Mouse (Mus musculus): ENCODE measurements around the gene Nup98. TPM values are rescaled to one million over a fixed set of nuclear protein-coding genes. Genes with fewer than 3 reads are reported as not detected.

The Nup98 gene
- total RNA-seq, 2 experiments from 2014 or later, result 41.6 to 45.3 TPM

DNA sequence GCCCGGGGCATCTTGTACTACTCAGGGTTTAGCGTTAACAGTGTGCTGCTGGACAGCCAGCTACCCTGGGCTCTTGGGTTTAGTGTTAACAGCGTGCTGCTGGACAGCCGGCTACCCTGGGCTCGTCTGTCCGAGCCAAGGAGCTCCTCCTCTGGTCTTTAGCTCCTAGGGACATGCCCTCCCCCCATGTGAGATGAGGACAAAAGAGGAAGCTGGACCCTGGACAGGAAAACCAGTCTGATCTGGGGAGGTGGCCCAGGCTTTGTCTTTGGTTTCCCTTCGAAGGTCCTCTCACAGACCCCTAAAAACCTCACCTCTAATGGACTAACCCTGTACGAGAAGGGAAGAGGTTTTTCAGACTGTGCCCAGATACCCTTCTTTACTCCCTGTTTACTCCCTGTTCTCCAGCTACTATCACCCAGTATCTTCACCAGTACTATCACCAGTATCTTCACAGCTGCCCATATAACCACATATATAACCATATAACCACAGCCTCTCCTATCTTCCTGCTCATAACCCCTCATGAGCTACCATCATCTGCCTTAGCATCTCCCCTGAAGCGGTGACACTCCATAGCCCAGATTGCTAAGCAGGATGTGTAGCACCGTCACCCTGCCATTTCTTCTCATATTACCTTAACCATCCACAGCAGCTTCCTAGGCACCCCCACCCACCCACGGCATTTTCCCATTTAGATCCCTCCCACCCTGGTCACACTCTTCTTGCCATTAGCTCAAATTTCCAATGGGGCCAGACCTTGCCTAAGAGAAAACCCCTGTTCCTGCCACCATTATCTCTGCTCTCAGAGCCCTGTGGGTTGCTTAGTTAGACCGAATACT lies 37.2 kb upstream of the Nup98 start:
- DNase-seq (ENCODE audit: extremely low spot score in 1 of 2, low spot score in 2 of 2), result no peak
- no peak overlapping the region for H3K4me3 ChIP-seq
- intact Hi-C loops (cut with DNase I), result no loop called here
- TF ChIP-seq CTCF (IDR thresholded peaks at IDR 0.05), result no peak
- peak overlapping the region; percentile 72 for H3K27ac ChIP-seq

GRCm38 (mm10) chr7:102246265-102246664 lies 36.3 kb upstream of the Nup98 start:
- no peak for DNase-seq (ENCODE audit: extremely low spot score in 1 of 2, low spot score in 2 of 2)
- intact Hi-C loops (cut with DNase I), result no loop called here
- Histone ChIP-seq H3K4me3 (no peak overlapping the region), H3K27ac (peak overlapping the region; percentile 72)
- no peak for TF ChIP-seq CTCF (IDR thresholded peaks at IDR 0.05)

DNA sequence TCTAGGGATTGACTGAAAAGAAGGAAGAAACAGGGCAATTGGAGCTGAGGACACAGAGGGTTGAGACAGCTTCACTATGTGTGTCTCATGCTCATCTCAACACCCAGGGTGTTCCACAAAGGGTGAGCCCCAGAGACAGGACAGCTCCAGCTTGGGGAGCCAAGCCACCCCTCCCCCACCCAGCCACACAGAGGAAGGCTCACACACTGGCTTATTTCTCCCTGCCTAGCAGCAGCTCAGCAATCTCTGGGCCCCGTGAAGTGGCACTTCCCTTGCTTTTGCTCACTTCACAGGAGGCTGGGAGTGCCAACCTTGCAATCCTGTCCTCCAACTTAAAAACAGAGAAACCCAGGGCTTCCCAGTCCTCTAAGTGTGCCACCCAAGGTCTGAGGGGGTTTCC lies 35.8 kb upstream of the Nup98 start:
- intact Hi-C loops (cut with DNase I), result no loop called here
- Histone ChIP-seq H3K27ac (peak overlapping the region; percentile 72), H3K4me3 (no peak overlapping the region)
- no peak for TF ChIP-seq CTCF (IDR thresholded peaks at IDR 0.05)
- DNase-seq (ENCODE audit: extremely low spot score in 1 of 2, low spot score in 2 of 2), result peak in 1 of 2 experiments; percentile 46

- DNase-seq (ENCODE audit: extremely low spot score in 1 of 2, low spot score in 2 of 2), result no peak
- Histone ChIP-seq H3K4me3 (no peak overlapping the region), H3K27ac (peak overlapping the region; percentile 72; the same call in 1 of the 2 replicates)
- no peak for TF ChIP-seq CTCF (IDR thresholded peaks at IDR 0.05)
- intact Hi-C loops (cut with DNase I), result no loop called here
Observed at GRCm38 (mm10) chr7:102244782-102245535, 35.0 kb upstream of the Nup98 start.

GRCm38 (mm10) chr7:102243870-102244269 lies 33.9 kb upstream of the Nup98 start:
- no peak for DNase-seq (ENCODE audit: extremely low spot score in 1 of 2, low spot score in 2 of 2)
- intact Hi-C loops (cut with DNase I), result no loop called here
- H3K27ac ChIP-seq, result peak overlapping the region; percentile 13; the same call in 1 of the 2 replicates
- H3K4me3 ChIP-seq, result no peak overlapping the region
- no peak for TF ChIP-seq CTCF (IDR thresholded peaks at IDR 0.05)

DNA sequence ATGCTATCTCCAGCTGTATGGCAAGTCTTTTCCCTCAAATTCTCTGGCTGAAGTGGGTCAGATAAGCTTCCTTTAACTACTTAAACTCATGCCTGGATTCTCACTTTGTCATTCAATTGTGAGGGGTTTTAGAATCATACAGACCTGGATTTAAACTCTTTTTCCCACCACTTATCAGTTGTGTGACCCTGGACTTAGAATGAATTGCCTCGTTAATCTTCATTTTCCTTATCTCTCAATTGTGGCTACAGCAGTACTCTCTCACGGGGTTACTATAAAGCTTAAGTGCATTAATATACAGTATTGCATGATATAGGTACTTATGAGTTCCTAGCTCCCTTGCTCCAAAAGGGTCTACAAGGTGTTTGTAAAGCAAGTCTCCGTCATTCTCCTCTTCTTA lies 32.9 kb upstream of the Nup98 start:
- Histone ChIP-seq H3K27ac (no peak overlapping the region), H3K4me3 (no peak overlapping the region)
- intact Hi-C loops (cut with DNase I), result no loop called here
- no peak for DNase-seq (ENCODE audit: extremely low spot score in 1 of 2, low spot score in 2 of 2)
- no peak for TF ChIP-seq CTCF (IDR thresholded peaks at IDR 0.05)

- no peak for TF ChIP-seq CTCF (IDR thresholded peaks at IDR 0.05)
Observed at GRCm38 (mm10) chr7:102242371-102242770, 32.4 kb upstream of the Nup98 start.

GRCm38 (mm10) chr7:102239591-102239990 lies 29.6 kb upstream of the Nup98 start:
- Histone ChIP-seq H3K4me3 (no peak overlapping the region), H3K27ac (no peak overlapping the region)
- intact Hi-C loops (cut with DNase I), result no loop called here
- no peak for TF ChIP-seq CTCF (IDR thresholded peaks at IDR 0.05)
- no peak for DNase-seq (ENCODE audit: extremely low spot score in 1 of 2, low spot score in 2 of 2)

More at GRCm38 (mm10) chr7:102242371-102242770, 32.4 kb upstream of the Nup98 start:
- Histone ChIP-seq H3K4me3 (no peak overlapping the region), H3K27ac (no peak overlapping the region; the same call in 1 of the 2 replicates)
- intact Hi-C loops (cut with DNase I), result no loop called here
- no peak for DNase-seq (ENCODE audit: extremely low spot score in 1 of 2, low spot score in 2 of 2)

GRCm38 (mm10) chr7:102238686-102239286 lies 28.8 kb upstream of the Nup98 start:
- H3K27ac ChIP-seq, result peak overlapping the region; percentile 19; the same call in 1 of the 2 replicates
- no peak for DNase-seq (ENCODE audit: extremely low spot score in 1 of 2, low spot score in 2 of 2)
- H3K4me3 ChIP-seq, result no peak overlapping the region
- TF ChIP-seq CTCF (IDR thresholded peaks at IDR 0.05), result no peak
- intact Hi-C loops (cut with DNase I), result no loop called here

GRCm38 (mm10) chr7:102233059-102233458 lies 23.1 kb upstream of the Nup98 start:
- no peak for TF ChIP-seq CTCF (IDR thresholded peaks at IDR 0.05)
- no peak overlapping the region for H3K4me3 ChIP-seq
- H3K27ac ChIP-seq, result no peak overlapping the region
- DNase-seq (ENCODE audit: extremely low spot score in 1 of 2, low spot score in 2 of 2), result no peak
- intact Hi-C loops (cut with DNase I), result no loop called here

DNA sequence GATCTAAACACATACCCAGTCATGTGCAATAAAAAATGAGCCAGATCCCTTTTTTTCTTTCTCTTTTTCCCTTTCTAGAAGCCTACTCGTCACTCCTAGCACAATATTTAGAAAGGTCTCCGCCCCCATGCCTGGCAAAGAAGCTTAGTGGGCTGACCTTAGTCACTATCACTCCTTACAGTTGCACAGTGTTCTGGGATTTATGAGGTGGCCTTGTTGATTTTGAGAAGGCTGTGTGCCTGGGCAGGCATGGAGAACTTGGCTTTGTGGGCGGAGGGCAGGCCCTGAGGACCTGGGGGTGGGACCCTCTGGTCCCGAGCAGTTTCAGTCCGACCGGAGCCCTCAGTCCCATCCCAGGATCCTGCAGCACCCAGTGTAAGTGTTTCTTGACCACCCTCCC lies 19.8 kb upstream of the Nup98 start:
- Histone ChIP-seq H3K4me3 (no peak overlapping the region), H3K27ac (no peak overlapping the region)
- intact Hi-C loops (cut with DNase I), result no loop called here
- no peak for DNase-seq (ENCODE audit: extremely low spot score in 1 of 2, low spot score in 2 of 2)
- no peak for TF ChIP-seq CTCF (IDR thresholded peaks at IDR 0.05)
